Mouse (Mus musculus): ENCODE data around the gene Pemt. TPM values are rescaled to one million over a fixed set of nuclear protein-coding genes. Genes with fewer than 3 reads are reported as not detected.

Pemt gene
- polyA plus RNA-seq, 1 experiment from 2014 or later: 8.6 TPM

GRCm38 (mm10) chr11:59939821-59940220, 106.5 kb downstream of the Pemt start:
- Histone ChIP-seq H3K9ac (ENCODE audit: low read length) (no peak overlapping the region), H3K4me1 (ENCODE audit: control insufficient read depth, insufficient read depth, low read length) (peaks cover 6% of the 10 kb centered on the region; the same call in 1 of the 2 replicates), H3K4me2 (ENCODE audit: low read depth, low read length) (no peak overlapping the region), H3K9me3 (replicated peaks; ENCODE audit: control insufficient read depth, low read length) (no peaks in the 10 kb centered on the region; the same call in 1 of the 2 replicates), H3K4me3 (ENCODE audit: low read length) (no peak overlapping the region), H3K27me3 (ENCODE audit: control insufficient read depth, insufficient read depth, low read length) (no peaks in the 10 kb centered on the region), H3K27ac (ENCODE audit: low read length) (no peak overlapping the region), H3K36me3 (ENCODE audit: control insufficient read depth, insufficient read depth) (no peaks in the 10 kb centered on the region)
- no peak for ATAC-seq (replicated peaks; ENCODE audit: extremely low read depth, insufficient read depth, low FRiP score)
- WGBS: 72% methylated on average over 1 of the region's 1 CpGs

GRCm38 (mm10) chr11:59937615-59938014, 108.7 kb downstream of the Pemt start:
- Histone ChIP-seq H3K4me1 (ENCODE audit: control insufficient read depth, insufficient read depth, low read length) (peaks cover 15% of the 10 kb centered on the region), H3K36me3 (ENCODE audit: control insufficient read depth, insufficient read depth) (no peaks in the 10 kb centered on the region), H3K4me3 (ENCODE audit: low read length) (no peak overlapping the region), H3K27ac (ENCODE audit: low read length) (no peak overlapping the region), H3K9me3 (replicated peaks; ENCODE audit: control insufficient read depth, low read length) (no peaks in the 10 kb centered on the region; the same call in 1 of the 2 replicates), H3K4me2 (ENCODE audit: low read depth, low read length) (no peak overlapping the region), H3K9ac (ENCODE audit: low read length) (no peak overlapping the region), H3K27me3 (ENCODE audit: control insufficient read depth, insufficient read depth, low read length) (no peaks in the 10 kb centered on the region)
- ATAC-seq (replicated peaks; ENCODE audit: extremely low read depth, insufficient read depth, low FRiP score): no peak
- 28% methylated on average over 2 of the region's 2 CpGs for WGBS

- Histone ChIP-seq H3K4me3 (ENCODE audit: low read length) (no peak overlapping the region), H3K4me2 (ENCODE audit: low read depth, low read length) (no peak overlapping the region), H3K9me3 (replicated peaks; ENCODE audit: control insufficient read depth, low read length) (no peaks in the 10 kb centered on the region; the same call in 1 of the 2 replicates), H3K27ac (ENCODE audit: low read length) (no peak overlapping the region), H3K36me3 (ENCODE audit: control insufficient read depth, insufficient read depth) (no peaks in the 10 kb centered on the region), H3K27me3 (ENCODE audit: control insufficient read depth, insufficient read depth, low read length) (no peaks in the 10 kb centered on the region), H3K4me1 (ENCODE audit: control insufficient read depth, insufficient read depth, low read length) (peaks cover 12% of the 10 kb centered on the region), H3K9ac (ENCODE audit: low read length) (no peak overlapping the region)
- no peak for ATAC-seq (replicated peaks; ENCODE audit: extremely low read depth, insufficient read depth, low FRiP score)
- WGBS: 82% methylated on average over 3 of the region's 3 CpGs
Observed at GRCm38 (mm10) chr11:59937023-59937422, 109.3 kb downstream of the Pemt start.

- H3K9ac ChIP-seq (ENCODE audit: low read length): peak overlapping the region; percentile 8
- H3K36me3 ChIP-seq (ENCODE audit: control insufficient read depth, insufficient read depth): no peaks in the 10 kb centered on the region
- no peak; the same call in 1 of the 2 replicates for ATAC-seq (replicated peaks; ENCODE audit: extremely low read depth, insufficient read depth, low FRiP score)
- H3K27ac ChIP-seq (ENCODE audit: low read length): no peak overlapping the region
- no peaks in the 10 kb centered on the region for H3K9me3 ChIP-seq (replicated peaks; ENCODE audit: control insufficient read depth, low read length)
- no peak overlapping the region for H3K4me2 ChIP-seq (ENCODE audit: low read depth, low read length)
- H3K4me1 ChIP-seq (ENCODE audit: control insufficient read depth, insufficient read depth, low read length): peaks cover 8% of the 10 kb centered on the region; the same call in 1 of the 2 replicates
- WGBS: 38% methylated on average over 12 of the region's 12 CpGs
- H3K27me3 ChIP-seq (ENCODE audit: control insufficient read depth, insufficient read depth, low read length): no peaks in the 10 kb centered on the region
- no peak overlapping the region for H3K4me3 ChIP-seq (ENCODE audit: low read length)
Observed at GRCm38 (mm10) chr11:59933943-59934342, 112.3 kb downstream of the Pemt start.

GRCm38 (mm10) chr11:59932560-59933337, 113.5 kb downstream of the Pemt start:
- Histone ChIP-seq H3K27ac (ENCODE audit: low read length) (no peak overlapping the region), H3K9me3 (replicated peaks; ENCODE audit: control insufficient read depth, low read length) (no peaks in the 10 kb centered on the region), H3K9ac (ENCODE audit: low read length) (no peak overlapping the region), H3K27me3 (ENCODE audit: control insufficient read depth, insufficient read depth, low read length) (no peaks in the 10 kb centered on the region), H3K4me1 (ENCODE audit: control insufficient read depth, insufficient read depth, low read length) (peaks cover 8% of the 10 kb centered on the region; the same call in 1 of the 2 replicates), H3K4me3 (ENCODE audit: low read length) (no peak overlapping the region), H3K36me3 (ENCODE audit: control insufficient read depth, insufficient read depth) (no peaks in the 10 kb centered on the region), H3K4me2 (ENCODE audit: low read depth, low read length) (no peak overlapping the region)
- 59% methylated on average over 9 of the region's 9 CpGs for WGBS
- no peak for ATAC-seq (replicated peaks; ENCODE audit: extremely low read depth, insufficient read depth, low FRiP score)

GRCm38 (mm10) chr11:59930031-59930430, 116.3 kb downstream of the Pemt start:
- Histone ChIP-seq H3K27me3 (ENCODE audit: control insufficient read depth, insufficient read depth, low read length) (no peaks in the 10 kb centered on the region), H3K36me3 (ENCODE audit: control insufficient read depth, insufficient read depth) (no peaks in the 10 kb centered on the region), H3K27ac (ENCODE audit: low read length) (no peak overlapping the region), H3K9ac (ENCODE audit: low read length) (no peak overlapping the region), H3K4me3 (ENCODE audit: low read length) (no peak overlapping the region), H3K9me3 (replicated peaks; ENCODE audit: control insufficient read depth, low read length) (no peaks in the 10 kb centered on the region), H3K4me1 (ENCODE audit: control insufficient read depth, insufficient read depth, low read length) (peaks cover 8% of the 10 kb centered on the region; the same call in 1 of the 2 replicates), H3K4me2 (ENCODE audit: low read depth, low read length) (no peak overlapping the region)
- WGBS: 74% methylated on average over 4 of the region's 4 CpGs
- no peak for ATAC-seq (replicated peaks; ENCODE audit: extremely low read depth, insufficient read depth, low FRiP score)

GRCm38 (mm10) chr11:59921265-59921664, 125.0 kb downstream of the Pemt start:
- no peaks in the 10 kb centered on the region for H3K9me3 ChIP-seq (replicated peaks; ENCODE audit: control insufficient read depth, low read length)
- H3K27ac ChIP-seq (ENCODE audit: low read length): no peak overlapping the region
- 28% methylated on average over 7 of the region's 7 CpGs for WGBS

More at GRCm38 (mm10) chr11:59921265-59921664, 125.0 kb downstream of the Pemt start:
- 0 out of 2 replicates have a peak, but pooled peaks have one; percentile 20 for ATAC-seq (replicated peaks; ENCODE audit: extremely low read depth, insufficient read depth, low FRiP score)
- H3K9ac ChIP-seq (ENCODE audit: low read length): no peak overlapping the region
- no peaks in the 10 kb centered on the region for H3K27me3 ChIP-seq (ENCODE audit: control insufficient read depth, insufficient read depth, low read length)
- H3K4me2 ChIP-seq (ENCODE audit: low read depth, low read length): no peak overlapping the region
- H3K4me1 ChIP-seq (ENCODE audit: control insufficient read depth, insufficient read depth, low read length): peaks cover 8% of the 10 kb centered on the region
- no peak overlapping the region for H3K4me3 ChIP-seq (ENCODE audit: low read length)
- no peaks in the 10 kb centered on the region for H3K36me3 ChIP-seq (ENCODE audit: control insufficient read depth, insufficient read depth)

Other genes with a start within 250 kb of the Pemt start
- gene Flcn, start 236.5 kb downstream of the Pemt start, polyA plus RNA-seq (2015; fragmentation: Nextera tagmentation; extraction: Ambion mirVana): 44.4 and 45.5 TPM in 2 replicates
- 42.4 and 42.7 TPM in 2 replicates for gene Nt5m, start 207.0 kb downstream of the Pemt start, polyA plus RNA-seq (2015; fragmentation: Nextera tagmentation; extraction: Ambion mirVana)
- 154 and 173 TPM in 2 replicates for gene Cops3, start 206.7 kb downstream of the Pemt start, polyA plus RNA-seq (2015; fragmentation: Nextera tagmentation; extraction: Ambion mirVana)
- gene Med9, start 98.3 kb downstream of the Pemt start, polyA plus RNA-seq (2015; fragmentation: Nextera tagmentation; extraction: Ambion mirVana): 44.0 and 45.6 TPM in 2 replicates
- gene Rasd1, start 81.5 kb downstream of the Pemt start, polyA plus RNA-seq (2015; fragmentation: Nextera tagmentation; extraction: Ambion mirVana): 7.7 and 9.0 TPM in 2 replicates
- gene Rai1, start 58.5 kb upstream of the Pemt start, polyA plus RNA-seq (2015; fragmentation: Nextera tagmentation; extraction: Ambion mirVana): 15.7 TPM in 2 replicates
- 36.1 and 47.0 TPM in 2 replicates for gene Srebf1, start 176.1 kb upstream of the Pemt start, polyA plus RNA-seq (2015; fragmentation: Nextera tagmentation; extraction: Ambion mirVana)